Mouse (Mus musculus) heart, embryonic 11.5 days (tissue): Measurements from ENCODE around the gene Rhox8. TPM values are rescaled to one million over a fixed set of nuclear protein-coding genes. Genes with fewer than 3 reads are reported as not detected.

Experiments
- polyA plus RNA-seq: library from polyadenylated mRNA; unstranded; fragments of >200 nt; fragmentation: Nextera tagmentation; extraction: Ambion mirVana; gene quantifications from 2 replicates; pipeline ENCODE4 v1.2.1, GENCODE M21; 2014

Rhox8 gene
- polyA plus RNA-seq, 1 experiment from 2014 or later = not detected

Other genes starting within 250 kb of the Rhox8 start
- gene Rhox2g, start 235.5 kb downstream of the Rhox8 start, polyA plus RNA-seq = not detected in 2 replicates
- gene Rhox4g, start 227.6 kb downstream of the Rhox8 start, polyA plus RNA-seq = not detected in 2 replicates
- not detected in 2 replicates for gene Rhox3h, start 210.2 kb downstream of the Rhox8 start, polyA plus RNA-seq
- not detected in 2 replicates for gene Rhox2h, start 205.7 kb downstream of the Rhox8 start, polyA plus RNA-seq
- 13.7 and 16.5 TPM in 2 replicates for gene Rhox5, start 74.1 kb downstream of the Rhox8 start, polyA plus RNA-seq
- gene Rhox6, start 52.0 kb downstream of the Rhox8 start, polyA plus RNA-seq = not detected in 2 replicates
- gene Rhox7a, start 47.3 kb downstream of the Rhox8 start, polyA plus RNA-seq = not detected in 2 replicates
- not detected in 2 replicates for gene Rhox7b, start 18.3 kb upstream of the Rhox8 start, polyA plus RNA-seq
- not detected in 2 replicates for gene Rhox9, start 22.8 kb upstream of the Rhox8 start, polyA plus RNA-seq
- not detected in 2 replicates for gene Btg1-ps1, start 139.9 kb upstream of the Rhox8 start, polyA plus RNA-seq
- not detected in 2 replicates for gene Btg1-ps2, start 164.2 kb upstream of the Rhox8 start, polyA plus RNA-seq
- gene Rhox10, start 187.5 kb upstream of the Rhox8 start, polyA plus RNA-seq = not detected in 2 replicates
- not detected in 2 replicates for gene Rhox11, start 206.2 kb upstream of the Rhox8 start, polyA plus RNA-seq
- gene Rhox12, start 232.0 kb upstream of the Rhox8 start, polyA plus RNA-seq = not detected in 2 replicates
- gene Rhox13, start 242.3 kb upstream of the Rhox8 start, polyA plus RNA-seq = not detected in 2 replicates